Mouse (Mus musculus) ES-E14 (cell line): ENCODE measurements around the gene Blm. TPM values are rescaled to one million over a fixed set of nuclear protein-coding genes. Genes with fewer than 3 reads are reported as not detected.

ENCODE experiments used
- DNase-seq: peaks from one replicate; pipeline ENCODE4 v3.0.0-alpha.2; 2013; ENCODE audit warnings: low read depth, low spot score
- H3K27ac ChIP-seq: 2 replicates; pipeline ENCODE4 v1.5.1; 2012; ENCODE audit warnings: low read depth, mild to moderate bottlenecking, low read length, moderate library complexity, mixed read lengths; ENCODE audit not compliant: poor library complexity, insufficient read depth, severe bottlenecking
- H3K36me3 ChIP-seq: 2 replicates; pipeline ENCODE4 v1.6.1; 2012; ENCODE audit warnings: mild to moderate bottlenecking, low read length, moderate library complexity, mixed read lengths; ENCODE audit not compliant: control insufficient read depth, poor library complexity, insufficient read depth, severe bottlenecking
- H3K4me1 ChIP-seq, 2 experiments: fragments of 150-350 bp in 1 of 2; sonication (generic) in 1 of 2; 2 replicates each; pipeline ENCODE4 v1.6.1; 2012; ENCODE audit warnings: low read length in 2 of 2, mild to moderate bottlenecking in 1 of 2, mixed read lengths in 1 of 2; ENCODE audit not compliant: control insufficient read depth in 2 of 2, insufficient read depth in 2 of 2, poor library complexity in 1 of 2
- H3K4me3 ChIP-seq, 2 experiments: fragments of 150-350 bp in 1 of 2; sonication (generic) in 1 of 2; 2 replicates each; pipeline ENCODE4 v1.5.1; 2012; ENCODE audit warnings: low read length in 2 of 2, low read depth in 1 of 2, mild to moderate bottlenecking in 1 of 2, mixed read lengths in 1 of 2; ENCODE audit not compliant: insufficient read depth in 1 of 2, poor library complexity in 1 of 2, severe bottlenecking in 1 of 2
- H3K9ac ChIP-seq: 2 replicates; pipeline ENCODE4 v1.6.1; 2012; ENCODE audit warnings: low read depth, mild to moderate bottlenecking, low read length, mixed read lengths; ENCODE audit not compliant: poor library complexity, insufficient read depth, severe bottlenecking
- H3K9me3 ChIP-seq: fragments of 150-350 bp; sonication (generic); 2 replicates; pipeline ENCODE4 v1.6.1; 2012; ENCODE audit warnings: low read depth, mild to moderate bottlenecking, low read length; ENCODE audit not compliant: control insufficient read depth, insufficient read depth
- CHD2 ChIP-seq: IDR thresholded peaks from 2 replicates; pipeline ENCODE4 v1.6.1; 2014; ENCODE audit warnings: mild to moderate bottlenecking, low read depth, low read length, inconsistent platforms
- HCFC1 ChIP-seq: IDR thresholded peaks from 2 replicates; pipeline ENCODE4 v1.6.1; 2012; ENCODE audit warnings: low read length, inconsistent platforms, borderline replicate concordance; ENCODE audit not compliant: insufficient read depth
- MAFK ChIP-seq: IDR thresholded peaks from 2 replicates; pipeline ENCODE4 v1.6.1; 2014; ENCODE audit warnings: mild to moderate bottlenecking, low read depth, low read length, inconsistent platforms; ENCODE audit not compliant: insufficient read depth
- ZC3H11A ChIP-seq: IDR thresholded peaks from 2 replicates; pipeline ENCODE4 v1.6.1; 2012; ENCODE audit warnings: low read depth, mild to moderate bottlenecking, inconsistent platforms, low read length, borderline replicate concordance
- ZNF384 ChIP-seq: IDR thresholded peaks from 2 replicates; pipeline ENCODE4 v1.6.1; 2012; ENCODE audit warnings: low read depth, low read length, inconsistent platforms
- in situ Hi-C, 2 experiments: fragments of 600-800 bp; cut with MboI; formaldehyde crosslinking; loops; one replicate each; pipeline ENCODE4 v1.15.1; 2025; ENCODE audit warnings: low sequenced_read_pairs in 2 of 2, inconsistent platforms in 1 of 2; ENCODE audit not compliant: unreplicated experiment in 2 of 2
- total RNA-seq: library from RNA; depleted of rRNA; stranded (reverse); fragments of 300-350 nt; gene quantifications from 2 replicates; pipeline ENCODE4 v1.2.3, GENCODE M21; 2012

Gene Blm
- total RNA-seq, 1 experiment = 29.9 TPM

DNA sequence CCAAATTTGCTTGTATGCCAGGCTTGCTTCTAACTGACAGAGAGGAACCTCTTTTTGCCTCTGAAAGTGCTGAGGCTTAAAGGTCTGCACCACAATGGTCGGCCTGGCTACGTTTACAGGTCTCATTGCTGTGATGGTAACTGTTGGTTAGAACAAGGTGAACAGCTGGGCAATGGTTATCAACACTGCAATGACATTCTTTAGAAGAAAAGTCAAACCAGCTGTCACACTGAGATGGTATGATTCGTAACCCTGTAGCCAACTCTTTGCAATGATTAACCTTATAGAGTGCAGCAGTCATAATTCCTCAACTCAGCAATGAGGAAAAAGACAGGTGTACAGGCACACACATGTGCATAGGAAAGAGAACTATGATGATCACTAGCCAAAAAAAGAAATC lies 38.3 kb downstream of the Blm start:
- no peak for DNase-seq
- TF ChIP-seq CHD2 (no peak), MAFK (no peak), HCFC1 (no peak), ZC3H11A (no peak), ZNF384 (no peak)
- H3K27ac ChIP-seq = no peak overlapping the region
- in situ Hi-C loops = no loop called here
- H3K9me3 ChIP-seq = no peaks in the 10 kb centered on the region
- H3K4me3 ChIP-seq = no peak overlapping the region
- no peak overlapping the region for H3K9ac ChIP-seq
- H3K36me3 ChIP-seq = peaks cover 23% of the 10 kb centered on the region
- H3K4me1 ChIP-seq = no peaks in the 10 kb centered on the region

DNA sequence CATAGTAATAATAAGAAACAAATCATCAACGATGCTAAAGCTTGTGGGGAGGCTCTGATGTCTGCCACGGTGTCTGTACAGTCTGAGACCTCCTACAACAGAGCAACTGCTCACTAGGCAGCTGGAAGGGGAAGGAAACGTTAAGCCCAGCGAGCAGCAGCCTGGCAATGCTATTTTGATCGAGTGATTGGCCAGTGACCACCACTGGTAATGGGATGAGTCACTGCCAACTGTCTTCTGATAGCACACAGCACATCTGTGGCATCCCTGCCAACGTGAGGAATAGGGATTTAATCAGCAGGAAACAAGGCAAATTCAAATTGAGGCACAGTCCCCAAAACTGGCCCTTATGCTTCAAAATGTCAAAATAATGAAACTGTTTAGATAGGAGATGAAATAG lies 39.7 kb downstream of the Blm start:
- in situ Hi-C loops = no loop called here
- no peak for DNase-seq
- no peak overlapping the region for H3K4me3 ChIP-seq
- H3K4me1 ChIP-seq = no peaks in the 10 kb centered on the region; a peak in 1 of 4 replicates
- no peak overlapping the region for H3K27ac ChIP-seq
- no peaks in the 10 kb centered on the region for H3K9me3 ChIP-seq
- no peak overlapping the region for H3K9ac ChIP-seq
- TF ChIP-seq HCFC1 = no peak
- TF ChIP-seq ZC3H11A = no peak
- no peak for TF ChIP-seq ZNF384
- no peak for TF ChIP-seq MAFK
- no peak for TF ChIP-seq CHD2
- peaks cover 19% of the 10 kb centered on the region for H3K36me3 ChIP-seq

- no peaks in the 10 kb centered on the region for H3K9me3 ChIP-seq
- no peaks in the 10 kb centered on the region; a peak in 1 of 4 replicates for H3K4me1 ChIP-seq
- H3K36me3 ChIP-seq = peaks cover 24% of the 10 kb centered on the region
- H3K27ac ChIP-seq = no peak overlapping the region
- no peak for DNase-seq
- H3K9ac ChIP-seq = 0 out of 2 replicates have a peak overlapping the region, but pooled peaks have one; percentile 43
- no peak for TF ChIP-seq HCFC1
- TF ChIP-seq ZNF384 = no peak
- no peak for TF ChIP-seq CHD2
- TF ChIP-seq MAFK = no peak
- TF ChIP-seq ZC3H11A = no peak
- in situ Hi-C loops = no loop called here
- H3K4me3 ChIP-seq = no peak overlapping the region
Observed at GRCm38 (mm10) chr7:80491995-80492394, 42.9 kb downstream of the Blm start.

GRCm38 (mm10) chr7:80491086-80491485 lies 43.8 kb downstream of the Blm start:
- peak; percentile 35 for DNase-seq
- TF ChIP-seq HCFC1 (no peak), ZC3H11A (no peak), ZNF384 (no peak), CHD2 (no peak), MAFK (no peak)
- no peaks in the 10 kb centered on the region; a peak in 1 of 4 replicates for H3K4me1 ChIP-seq
- H3K9ac ChIP-seq = no peak overlapping the region
- H3K4me3 ChIP-seq = no peak overlapping the region
- no peaks in the 10 kb centered on the region for H3K9me3 ChIP-seq
- no peak overlapping the region for H3K27ac ChIP-seq
- in situ Hi-C loops = no loop called here
- peaks cover 22% of the 10 kb centered on the region for H3K36me3 ChIP-seq

DNA sequence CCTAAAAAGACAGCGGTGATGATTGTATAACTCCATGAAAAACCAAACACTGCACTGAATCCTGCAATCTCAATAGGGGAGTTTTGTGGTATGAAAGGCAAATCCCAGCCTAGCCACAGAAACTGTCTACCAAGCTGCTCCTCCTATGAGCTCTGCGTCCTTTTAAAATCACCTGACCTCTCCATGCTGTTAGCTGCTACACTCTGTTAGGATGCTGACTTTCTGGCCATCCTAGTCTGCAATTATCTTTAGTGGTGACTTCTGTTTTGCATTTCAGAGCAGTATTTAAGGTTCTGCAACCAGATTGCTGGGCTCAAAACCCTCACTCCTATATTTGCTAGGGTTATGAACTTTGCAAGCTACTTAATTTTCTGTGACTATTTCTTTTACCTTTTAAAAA lies 44.6 kb downstream of the Blm start:
- Histone ChIP-seq H3K4me1 (no peaks in the 10 kb centered on the region; a peak in 1 of 4 replicates), H3K4me3 (no peak overlapping the region), H3K36me3 (peaks cover 22% of the 10 kb centered on the region), H3K9ac (no peak overlapping the region; the same call in 1 of the 2 replicates), H3K27ac (no peak overlapping the region), H3K9me3 (no peaks in the 10 kb centered on the region)
- in situ Hi-C loops = no loop called here
- no peak for DNase-seq
- TF ChIP-seq CHD2 (no peak), MAFK (no peak), ZC3H11A (no peak), HCFC1 (no peak), ZNF384 (no peak)
